Mouse (Mus musculus): ENCODE data around the gene Lacc1.

GRCm38 (mm10) chr14:77032433-77032832, 4.3 kb downstream of the Lacc1 start:
- TF ChIP-seq CTCF (conservative IDR thresholded peaks at IDR 0.05; ENCODE audit: insufficient read depth, insufficient read length, low read depth, low read length) (no peak), POLR2A (IDR thresholded peaks at IDR 0.05; ENCODE audit: low read depth, low read length) (no peak)
